Mouse (Mus musculus) MEL (cell line): Measurements from ENCODE around the gene Plcxd2.

Experiments used
- CHD2 ChIP-seq: IDR thresholded peaks from 2 replicates; pipeline ENCODE4 v1.6.1; 2011; ENCODE audit warnings: low read length, improper control_type of control experiment
- CTCF ChIP-seq, 3 experiments: IDR thresholded peaks in 2 of 3; conservative IDR thresholded peaks in 1 of 3; 2 replicates each; pipeline ENCODE4 v1.5.1; 2011 to 2012; ENCODE audit warnings: low read length in 3 of 3, low read depth in 2 of 3, mild to moderate bottlenecking in 2 of 3, improper control_type of control experiment in 1 of 3, inconsistent platforms in 1 of 3, mixed read lengths in 1 of 3, moderate library complexity in 1 of 3; ENCODE audit not compliant: control insufficient read depth in 1 of 3, insufficient read depth in 1 of 3, poor library complexity in 1 of 3, severe bottlenecking in 1 of 3
- GABPA ChIP-seq: IDR thresholded peaks from 2 replicates; pipeline ENCODE4 v1.6.1; 2012; ENCODE audit warnings: low read depth, mild to moderate bottlenecking, inconsistent platforms, low read length, improper control_type of control experiment, moderate library complexity
- GATA1 ChIP-seq: IDR thresholded peaks from 2 replicates; pipeline ENCODE4 v1.6.1; 2011; ENCODE audit warnings: low read depth, low read length, improper control_type of control experiment
- NRF1 ChIP-seq: IDR thresholded peaks from 2 replicates; pipeline ENCODE4 v1.6.1; 2014; ENCODE audit warnings: low read depth, mild to moderate bottlenecking, inconsistent platforms, low read length, improper control_type of control experiment, moderate library complexity; ENCODE audit not compliant: poor library complexity, insufficient read depth, severe bottlenecking
- TAL1 ChIP-seq: IDR thresholded peaks from 2 replicates; pipeline ENCODE4 v1.6.1; 2012; ENCODE audit warnings: mild to moderate bottlenecking, inconsistent platforms, low read length, moderate library complexity, mixed read lengths
- TCF12 ChIP-seq: IDR thresholded peaks from 2 replicates; pipeline ENCODE4 v1.6.1; 2014; ENCODE audit warnings: low read depth, mild to moderate bottlenecking, inconsistent platforms, low read length, improper control_type of control experiment, moderate library complexity

- no peak for TF ChIP-seq GABPA
- TF ChIP-seq GATA1, result no peak
- TF ChIP-seq CTCF (IDR thresholded peaks at IDR 0.05 in 2 of 3, conservative IDR thresholded peaks at IDR 0.05 in 1 of 3; ENCODE audit: control insufficient read depth in 1 of 3, insufficient read depth in 1 of 3, low read depth in 2 of 3, low read length in 3 of 3, poor library complexity in 1 of 3, severe bottlenecking in 1 of 3), result no peak
- no peak for TF ChIP-seq CHD2
- TF ChIP-seq TAL1, result no peak
- TF ChIP-seq NRF1, result no peak
- TF ChIP-seq TCF12, result no peak
Observed at GRCm38 (mm10) chr16:45973959-45974686, 35.9 kb downstream of the Plcxd2 start.
